Mouse (Mus musculus) megakaryocyte, adult 5-6 weeks (primary cell): ENCODE results near the gene Gm20388. TPM values are rescaled to one million over a fixed set of nuclear protein-coding genes. Genes with fewer than 3 reads are reported as not detected.

Experiments
- ATAC-seq: 2 replicates; pipeline ENCODE4 v1.8.0; 2016; ENCODE audit warnings: mild to moderate bottlenecking, inconsistent platforms; ENCODE audit not compliant: poor library complexity, severe bottlenecking
- total RNA-seq, 2 experiments: library from RNA; stranded (forward) in 1 of 2; stranded (reverse) in 1 of 2; fragments of 153-499, 151-499 nt in 1 of 2; fragments of 221-1000, 200-1000 nt in 1 of 2; gene quantifications; 2 replicates each; pipeline versions ENCODE4 v1.2.3 to v1.2.4; 2015 to 2017

Gm20388 gene
- total RNA-seq, 2 experiments from 2014 or later, result 7.6 to 15.5 TPM

- no peak for ATAC-seq
Measured at GRCm38 (mm10) chr8:123211876-123212275, 3301.2 kb downstream of the Gm20388 start.

- ATAC-seq, result peak; percentile 93
Measured at GRCm38 (mm10) chr8:123212321-123213117, 3301.9 kb downstream of the Gm20388 start, which contains the start of the genes Chmp1a and Spata33. Gene Chmp1a, minus strand, starts transcription at chr8:123212763. Gene Spata33, plus strand, starts transcription at chr8:123212832.

DNA sequence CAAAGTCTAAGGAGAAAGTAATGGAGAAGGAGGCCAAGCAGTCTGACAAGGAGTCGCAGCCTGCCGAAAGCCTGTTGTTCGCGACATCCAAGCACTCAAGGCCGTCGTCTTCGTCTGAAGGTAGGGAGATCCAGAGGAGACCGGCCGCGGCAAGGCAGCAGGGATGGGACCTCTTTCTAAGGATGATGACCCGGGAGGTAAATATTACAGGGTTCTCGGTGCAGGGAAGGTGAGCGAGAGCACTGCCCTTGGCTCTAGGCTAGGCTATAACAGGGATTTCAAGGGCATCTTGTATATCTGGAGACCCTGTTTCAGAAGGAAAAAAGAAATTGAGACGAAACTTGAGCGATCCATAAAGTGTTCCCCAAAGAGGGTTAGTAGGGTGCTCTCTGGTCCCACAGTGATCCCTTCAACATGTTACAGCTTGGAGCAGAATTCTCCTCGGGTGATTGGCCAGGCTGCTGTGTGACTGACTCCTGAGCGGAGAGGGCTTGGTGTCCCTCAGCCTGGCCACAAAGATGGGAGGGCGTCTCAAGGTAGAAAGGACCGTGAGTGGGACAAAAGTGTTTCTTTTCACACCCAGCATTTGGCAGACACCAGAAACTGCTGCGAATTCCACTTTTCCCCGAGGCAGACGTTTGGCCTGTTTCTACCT, 3302.6 kb downstream of the Gm20388 start:
- ATAC-seq, result 0 out of 2 replicates have a peak, but pooled peaks have one; percentile 14

DNA sequence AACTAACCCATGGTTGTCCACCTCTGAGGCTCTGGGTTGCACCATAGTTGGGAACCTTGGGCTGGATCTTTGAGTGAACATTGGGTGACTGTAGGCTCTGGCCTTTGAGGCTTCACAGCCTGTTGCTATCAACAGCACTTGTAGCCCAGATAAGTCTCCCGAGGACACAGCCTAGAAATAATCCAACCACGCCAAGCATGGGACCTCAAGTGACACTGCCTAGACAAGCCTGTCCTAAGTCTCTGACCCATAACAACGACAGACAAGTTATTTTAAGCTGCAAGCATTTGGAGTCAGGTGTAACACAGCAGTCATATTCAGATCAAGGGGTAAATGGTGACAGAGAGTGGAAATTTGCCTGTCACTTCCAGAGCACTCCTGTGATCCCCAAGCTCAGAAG, 3304.8 kb downstream of the Gm20388 start:
- no peak for ATAC-seq

- no peak for ATAC-seq
Measured at GRCm38 (mm10) chr8:123220917-123221316, 3310.3 kb downstream of the Gm20388 start.

GRCm38 (mm10) chr8:123224278-123225266, 3313.9 kb downstream of the Gm20388 start, which contains the start of gene Cdk10:
Gene Cdk10, plus strand, starts transcription at chr8:123224842.
- peak; percentile 99 for ATAC-seq

DNA sequence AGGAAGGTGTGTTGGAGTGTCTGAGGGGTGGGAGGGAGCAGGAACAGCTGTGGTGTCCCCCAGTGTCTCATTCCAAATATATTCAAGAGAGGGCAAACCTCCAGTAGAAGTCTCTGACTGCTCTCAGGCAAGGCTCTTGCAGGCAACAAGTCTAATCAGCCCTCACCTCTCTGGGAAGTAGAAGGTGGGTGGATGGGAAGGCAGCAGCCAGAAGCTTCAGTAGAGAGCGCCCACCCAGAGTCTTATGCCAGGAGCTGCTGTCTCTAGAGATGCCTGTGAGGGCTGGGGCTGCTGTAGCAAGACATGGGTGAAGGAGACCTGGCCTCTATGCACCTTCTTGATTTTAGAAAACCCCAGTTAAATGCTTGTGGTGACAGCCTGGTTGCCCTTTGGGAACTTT, 3317.8 kb downstream of the Gm20388 start:
- ATAC-seq, result no peak

DNA sequence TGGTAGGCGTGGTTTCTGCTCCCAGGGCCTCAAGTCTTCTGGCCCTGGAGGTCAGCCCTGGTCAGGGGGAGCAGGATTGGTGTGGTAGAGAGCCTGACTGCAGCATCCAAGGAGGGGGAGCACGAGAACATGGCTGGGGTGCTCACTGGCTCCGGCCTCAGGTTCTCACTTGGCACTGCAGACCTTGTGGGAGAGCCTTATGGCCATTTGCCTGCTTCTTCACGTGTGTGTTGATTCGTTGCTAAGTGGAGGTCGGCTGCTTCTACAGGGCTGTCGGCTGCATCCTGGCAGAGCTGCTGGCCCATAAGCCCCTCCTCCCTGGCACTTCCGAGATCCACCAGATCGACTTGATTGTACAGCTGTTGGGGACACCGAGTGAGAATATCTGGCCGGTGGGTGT, 3319.7 kb downstream of the Gm20388 start:
- ATAC-seq, result peak; percentile 14; the same call in 1 of the 2 replicates

DNA sequence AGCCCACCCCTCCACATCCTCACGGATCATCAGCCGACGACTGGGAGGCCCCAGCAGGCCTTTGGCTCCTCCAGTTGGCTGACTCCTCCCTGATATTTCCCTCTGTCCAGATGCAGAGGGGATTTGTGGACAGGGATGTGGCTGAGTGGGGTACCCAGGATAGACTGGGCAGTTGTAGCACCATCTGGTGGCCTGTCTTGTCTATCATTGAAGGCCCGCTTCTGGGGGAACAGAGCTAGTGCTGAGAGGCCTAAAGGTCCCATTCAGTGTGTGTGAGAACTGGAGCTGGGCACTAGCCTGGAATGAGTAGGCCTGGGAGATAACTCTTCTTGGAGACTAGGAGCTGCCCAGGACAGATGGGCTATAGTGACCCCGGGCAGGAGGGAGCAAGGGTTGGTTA, 3321.1 kb downstream of the Gm20388 start:
- ATAC-seq, result no peak

DNA sequence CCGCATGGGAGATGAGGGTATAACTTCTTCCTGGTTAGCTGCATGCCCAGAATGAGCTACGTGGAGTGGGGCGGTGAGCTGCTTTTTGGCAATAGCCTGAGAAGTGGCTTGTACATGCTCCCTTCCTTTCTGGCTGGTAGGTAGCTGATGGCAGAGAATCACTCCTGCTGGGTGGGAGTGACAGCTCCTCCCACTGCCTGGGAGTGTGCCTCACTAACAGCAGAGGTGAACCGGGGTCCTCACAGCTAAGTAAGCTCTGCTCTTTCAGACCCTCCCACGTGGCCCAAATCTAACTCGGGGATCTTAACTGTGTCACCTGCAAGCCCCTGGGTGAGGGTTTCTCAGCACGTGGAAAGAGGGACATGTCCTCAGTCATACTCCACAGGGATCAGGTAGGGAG, 3321.9 kb downstream of the Gm20388 start:
- no peak for ATAC-seq

DNA sequence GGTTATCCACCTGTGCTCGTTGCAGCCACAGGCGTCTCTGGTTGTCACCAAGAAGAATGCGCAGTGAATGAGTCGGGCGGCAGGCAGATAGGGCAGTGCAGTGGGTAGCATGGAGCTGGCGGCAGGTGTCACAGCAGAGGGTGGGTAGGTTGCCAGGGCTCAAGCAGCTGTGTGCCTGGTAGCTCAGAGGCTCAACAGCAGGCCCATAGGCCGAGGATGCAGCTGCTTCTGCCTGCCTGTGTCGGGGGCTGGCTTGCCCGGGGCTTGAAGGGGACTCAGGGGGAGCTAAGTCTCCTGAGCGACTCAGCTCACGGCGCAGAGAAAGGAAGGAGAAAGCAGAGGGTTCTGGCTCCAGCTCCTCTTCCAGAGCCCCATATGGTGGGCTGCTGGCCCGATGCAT, 3322.7 kb downstream of the Gm20388 start:
- no peak for ATAC-seq

- no peak for ATAC-seq
Measured at GRCm38 (mm10) chr8:123233760-123234159, 3323.1 kb downstream of the Gm20388 start.

GRCm38 (mm10) chr8:123234918-123235519, 3324.4 kb downstream of the Gm20388 start:
- no peak for ATAC-seq

GRCm38 (mm10) chr8:123235520-123236497, 3325.2 kb downstream of the Gm20388 start, which contains the start of gene Spata2l:
Gene Spata2l, minus strand, starts transcription at chr8:123236233.
- peak; percentile 98 for ATAC-seq

DNA sequence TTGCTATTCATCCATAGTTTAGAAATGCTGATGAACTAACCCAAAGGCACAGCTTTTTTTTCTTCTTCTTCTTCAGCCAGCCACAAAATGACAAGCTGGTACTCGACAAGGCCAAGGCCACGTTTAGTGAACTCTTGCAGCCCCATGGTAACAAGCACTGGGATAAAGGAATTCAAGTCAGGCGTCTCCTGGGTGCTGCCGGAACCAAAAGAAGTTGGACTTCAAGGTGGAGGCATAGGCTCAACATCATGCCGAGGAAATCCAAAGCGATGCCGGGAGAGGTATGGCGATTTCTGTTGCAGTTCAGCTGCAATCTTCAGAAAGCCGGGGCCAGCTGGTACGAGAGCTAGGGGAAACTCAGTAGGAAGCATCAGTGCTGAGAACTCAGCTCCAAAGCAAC, 3328.8 kb downstream of the Gm20388 start:
- ATAC-seq, result no peak

DNA sequence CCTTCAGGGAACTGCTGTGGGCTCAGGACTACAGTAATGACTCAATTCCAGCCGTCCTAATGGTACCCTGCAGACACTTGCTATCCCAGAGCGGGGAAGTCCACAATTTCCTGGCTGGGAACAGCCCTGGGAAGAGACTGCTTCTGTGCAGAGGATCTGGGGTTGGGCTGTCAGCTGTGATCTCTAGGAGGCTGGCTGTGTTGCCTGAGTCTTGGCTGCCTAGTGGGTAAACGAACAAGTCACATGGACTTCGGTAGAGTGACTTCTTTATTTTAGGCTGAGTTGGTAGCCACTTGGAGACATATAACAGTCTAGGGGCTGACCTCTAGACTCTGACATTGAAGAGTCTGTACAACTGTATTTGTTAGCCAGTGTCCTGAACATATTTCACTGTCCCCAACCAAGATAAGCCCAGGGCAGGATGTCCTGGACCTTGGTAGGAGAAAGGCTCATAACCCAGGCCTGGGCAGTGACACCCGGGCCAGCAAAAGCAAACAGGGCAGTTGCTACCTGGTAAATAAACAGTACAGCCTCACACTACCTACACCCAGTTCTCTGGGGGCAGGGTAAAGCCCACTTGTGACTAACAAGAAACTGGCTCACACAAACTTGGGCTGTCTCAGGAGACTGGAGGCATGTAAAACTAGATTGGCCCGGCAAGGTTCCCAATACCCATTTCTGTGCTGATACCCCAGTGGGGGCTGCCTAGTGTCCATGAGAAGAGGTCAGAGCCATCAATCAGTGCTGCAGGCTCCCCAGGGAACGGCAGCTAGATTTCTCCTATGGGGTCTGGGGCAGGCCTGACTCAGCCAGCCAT, 3331.7 kb downstream of the Gm20388 start:
- no peak for ATAC-seq

- ATAC-seq, result peak; percentile 60
Measured at GRCm38 (mm10) chr8:123243053-123243452, 3332.4 kb downstream of the Gm20388 start.

GRCm38 (mm10) chr8:123244382-123244781, 3333.7 kb downstream of the Gm20388 start:
- no peak for ATAC-seq
